Mouse (Mus musculus): Measurements from ENCODE around the gene Ncdn. TPM values are rescaled to one million over a fixed set of nuclear protein-coding genes. Genes with fewer than 3 reads are reported as not detected.

The Ncdn gene
- polyA plus RNA-seq, 1 experiment from 2014 or later: 29.9 TPM

DNA sequence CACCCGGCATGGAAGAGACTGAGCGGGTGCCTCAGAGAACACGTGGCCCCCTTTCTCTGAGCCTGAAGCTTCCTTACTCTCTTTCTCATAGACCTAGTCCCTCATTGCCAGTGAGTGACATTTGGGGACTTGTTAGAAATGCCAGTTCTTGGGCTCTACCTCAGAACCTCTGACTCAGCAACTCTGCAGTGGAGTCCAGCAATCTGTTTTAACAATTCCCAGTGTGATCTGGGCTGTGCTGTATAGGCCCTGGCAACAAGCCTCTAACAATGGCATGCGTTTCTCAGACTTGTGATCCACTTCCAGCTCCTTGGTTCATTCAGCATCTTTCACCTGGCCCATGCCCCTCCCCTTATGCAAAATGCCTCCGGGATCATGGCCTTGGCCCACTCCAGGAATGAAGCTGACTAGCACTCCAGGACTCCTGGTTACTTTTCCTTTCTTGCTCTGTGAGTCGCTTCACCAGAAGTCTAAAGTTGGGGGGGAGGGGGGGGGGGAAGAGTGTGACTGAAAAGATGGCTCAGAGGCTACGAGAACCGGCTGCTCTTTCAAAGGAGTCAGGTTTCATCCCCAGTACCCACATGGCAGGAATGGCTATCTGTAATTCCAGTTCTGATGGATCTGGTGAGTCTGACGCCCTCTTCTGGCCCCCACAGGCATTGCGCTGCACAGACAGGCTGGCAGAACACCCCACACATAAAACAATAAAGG lies 13.1 kb downstream of the Ncdn start:
- Histone ChIP-seq H3K4me3 (no peak overlapping the region), H3K4me1 (peaks cover 18% of the 10 kb centered on the region), H3K27ac (no peak overlapping the region), H3K9me3 (no peaks in the 10 kb centered on the region), H3K9ac (no peak overlapping the region), H3K27me3 (peaks cover 43% of the 10 kb centered on the region), H3K36me3 (peaks cover 14% of the 10 kb centered on the region), H3K4me2 (no peak overlapping the region)
- no peak for ATAC-seq (ENCODE audit: insufficient number of reproducible peaks, low FRiP score, low TSS enrichment, low read depth)
- 21% methylated on average over 10 of the region's 10 CpGs for WGBS

DNA sequence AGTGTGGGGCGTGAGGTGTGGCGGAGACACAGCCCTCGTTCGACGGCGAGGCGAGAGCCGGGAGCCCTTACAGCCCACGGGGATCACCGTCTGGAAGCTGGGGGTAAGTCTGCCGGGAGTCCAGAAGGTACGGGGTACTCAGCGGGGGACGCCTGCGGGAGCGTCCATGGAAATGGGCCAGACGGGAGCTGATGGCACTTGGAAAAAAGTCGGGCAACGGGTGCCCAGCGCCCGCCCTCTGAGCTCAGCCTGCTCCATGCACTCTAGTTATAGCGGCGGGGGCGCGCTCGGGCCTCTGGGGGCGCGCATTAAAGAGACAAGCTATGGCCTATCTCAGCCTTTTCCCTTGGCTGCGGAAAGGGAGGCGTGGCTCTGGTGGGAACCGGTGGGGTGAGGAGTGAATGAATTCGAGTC lies 17.2 kb downstream of the Ncdn start, which contains the start of gene Tfap2e:
Tfap2e (minus strand) TSS at position 240 of the 414 bp plus-strand sequence.
- H3K27ac ChIP-seq: no peak within 1 kb of the TSS
- 3% methylated on average over 32 of the region's 32 CpGs for WGBS
- peaks cover 37% of the 10 kb centered on the region for H3K4me1 ChIP-seq
- no peak for ATAC-seq (ENCODE audit: insufficient number of reproducible peaks, low FRiP score, low TSS enrichment, low read depth)
- H3K4me2 ChIP-seq: peak within 1 kb of the TSS; percentile 61
- no peaks in the 10 kb centered on the region for H3K9me3 ChIP-seq
- peaks cover 83% of the 10 kb centered on the region for H3K27me3 ChIP-seq
- no peak within 1 kb of the TSS for H3K9ac ChIP-seq
- H3K4me3 ChIP-seq: peak within 1 kb of the TSS; percentile 40
- no peaks in the 10 kb centered on the region for H3K36me3 ChIP-seq

DNA sequence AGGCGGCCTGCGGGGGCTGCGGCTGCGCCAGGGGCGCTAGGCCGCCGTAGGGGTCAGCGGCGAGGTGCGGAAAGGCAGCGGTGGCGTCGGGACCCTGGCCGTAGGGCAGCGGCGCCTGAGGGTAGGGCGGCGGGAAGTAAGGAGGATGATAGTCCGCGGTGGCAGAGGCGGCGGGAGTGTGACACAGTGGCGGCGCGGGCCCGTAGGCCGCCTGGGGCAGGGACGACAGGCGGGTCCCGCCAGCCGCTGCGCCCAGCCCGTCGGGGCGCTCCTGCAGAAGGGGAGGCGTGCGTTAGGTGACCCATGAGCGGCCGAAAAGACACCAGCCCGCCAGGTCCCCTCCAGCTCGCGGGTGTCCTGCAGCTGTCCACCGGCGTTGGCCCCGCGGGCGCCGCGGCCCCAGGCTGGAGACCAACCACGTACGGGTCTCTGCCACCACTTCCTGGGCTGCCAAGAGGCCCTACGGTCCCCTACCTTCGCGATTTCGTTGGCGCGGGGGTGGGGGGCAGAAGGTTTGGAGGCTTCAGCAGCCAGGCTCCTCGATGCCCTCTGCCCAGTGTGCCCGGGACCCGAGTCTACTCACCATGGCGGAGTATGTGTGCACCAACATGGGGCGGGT lies 17.7 kb downstream of the Ncdn start:
- Histone ChIP-seq H3K4me3 (peak overlapping the region; percentile 40), H3K9me3 (no peaks in the 10 kb centered on the region), H3K27me3 (peaks cover 88% of the 10 kb centered on the region), H3K27ac (no peak overlapping the region), H3K4me1 (peaks cover 37% of the 10 kb centered on the region), H3K36me3 (no peaks in the 10 kb centered on the region), H3K9ac (no peak overlapping the region), H3K4me2 (peak overlapping the region; percentile 61)
- WGBS: 2% methylated on average over 61 of the region's 62 CpGs
- no peak for ATAC-seq (ENCODE audit: insufficient number of reproducible peaks, low FRiP score, low TSS enrichment, low read depth)

DNA sequence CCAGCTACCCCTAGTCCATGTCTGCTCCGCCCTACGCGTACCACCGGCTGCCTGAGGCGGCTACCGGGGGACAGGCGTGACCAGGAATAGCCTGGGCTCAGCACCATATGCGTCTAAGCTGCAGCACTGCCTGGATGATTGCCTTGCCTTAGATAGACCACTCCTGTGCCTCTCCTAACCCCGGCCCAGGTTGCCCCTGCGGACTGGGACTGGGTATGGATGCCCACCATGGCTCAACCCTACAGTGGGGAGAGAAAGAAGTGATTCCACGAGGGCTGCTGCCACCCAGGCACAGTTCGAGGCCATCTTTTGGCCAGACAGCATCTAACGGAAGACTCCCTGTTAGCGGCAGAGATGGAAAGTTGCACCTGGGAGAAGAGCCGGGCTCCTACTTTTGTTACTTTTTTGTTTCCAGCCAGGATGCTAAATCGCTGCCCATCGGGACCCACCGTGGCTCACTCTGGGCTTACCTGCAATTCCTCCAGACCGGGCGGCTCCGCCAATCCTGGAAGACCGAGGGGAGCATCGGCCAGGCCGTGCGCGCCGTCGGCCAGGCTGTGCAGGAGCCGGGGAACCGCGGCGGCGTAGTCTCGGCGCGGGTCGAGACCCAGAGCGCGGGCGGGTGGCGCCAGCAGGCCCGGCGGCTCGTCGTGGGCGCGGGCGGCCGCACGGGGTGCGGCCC lies 18.4 kb downstream of the Ncdn start:
- WGBS: 4% methylated on average over 51 of the region's 51 CpGs
- Histone ChIP-seq H3K36me3 (no peaks in the 10 kb centered on the region), H3K27me3 (peaks cover 92% of the 10 kb centered on the region), H3K4me1 (peaks cover 37% of the 10 kb centered on the region), H3K4me2 (peak overlapping the region; percentile 61), H3K27ac (no peak overlapping the region), H3K9me3 (no peaks in the 10 kb centered on the region), H3K4me3 (peak overlapping the region; percentile 40), H3K9ac (no peak overlapping the region)
- no peak for ATAC-seq (ENCODE audit: insufficient number of reproducible peaks, low FRiP score, low TSS enrichment, low read depth)

DNA sequence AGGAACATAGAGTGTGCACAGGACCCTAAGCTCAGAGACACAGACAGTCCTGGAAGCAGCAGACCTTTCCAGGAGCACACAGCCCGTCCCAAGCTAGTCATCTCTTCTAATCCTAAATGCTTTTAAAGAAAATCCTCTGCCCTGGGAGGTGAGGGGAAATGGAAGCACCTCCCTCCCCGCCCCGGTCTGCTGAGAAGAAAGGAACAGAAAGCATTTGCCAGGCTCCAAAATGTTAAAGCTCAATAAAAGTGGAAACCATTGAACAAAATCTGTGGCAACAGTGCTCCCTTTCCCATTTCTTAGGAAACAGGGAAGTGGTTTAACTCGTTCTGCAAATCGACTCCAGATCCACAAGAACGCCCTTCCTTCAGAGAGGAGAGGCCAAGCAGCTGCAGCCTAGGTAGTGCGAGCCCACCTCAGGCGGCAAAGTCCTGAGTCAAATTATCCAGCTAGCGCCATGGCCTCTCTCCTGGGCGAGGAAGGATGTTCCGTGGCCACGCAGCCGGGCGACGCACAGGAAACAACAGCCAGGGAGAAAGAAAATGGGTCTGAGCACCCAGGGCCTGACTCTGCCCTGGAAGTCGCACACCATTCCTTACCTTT lies 19.1 kb downstream of the Ncdn start:
- H3K27ac ChIP-seq: no peak overlapping the region
- no peak overlapping the region for H3K4me2 ChIP-seq
- H3K4me3 ChIP-seq: peak overlapping the region; percentile 40; the same call in 1 of the 2 replicates
- WGBS: 2% methylated on average over 16 of the region's 16 CpGs
- no peaks in the 10 kb centered on the region for H3K36me3 ChIP-seq
- H3K9ac ChIP-seq: no peak overlapping the region
- no peak for ATAC-seq (ENCODE audit: insufficient number of reproducible peaks, low FRiP score, low TSS enrichment, low read depth)
- H3K4me1 ChIP-seq: peaks cover 37% of the 10 kb centered on the region
- H3K27me3 ChIP-seq: peaks cover 96% of the 10 kb centered on the region
- no peaks in the 10 kb centered on the region for H3K9me3 ChIP-seq

DNA sequence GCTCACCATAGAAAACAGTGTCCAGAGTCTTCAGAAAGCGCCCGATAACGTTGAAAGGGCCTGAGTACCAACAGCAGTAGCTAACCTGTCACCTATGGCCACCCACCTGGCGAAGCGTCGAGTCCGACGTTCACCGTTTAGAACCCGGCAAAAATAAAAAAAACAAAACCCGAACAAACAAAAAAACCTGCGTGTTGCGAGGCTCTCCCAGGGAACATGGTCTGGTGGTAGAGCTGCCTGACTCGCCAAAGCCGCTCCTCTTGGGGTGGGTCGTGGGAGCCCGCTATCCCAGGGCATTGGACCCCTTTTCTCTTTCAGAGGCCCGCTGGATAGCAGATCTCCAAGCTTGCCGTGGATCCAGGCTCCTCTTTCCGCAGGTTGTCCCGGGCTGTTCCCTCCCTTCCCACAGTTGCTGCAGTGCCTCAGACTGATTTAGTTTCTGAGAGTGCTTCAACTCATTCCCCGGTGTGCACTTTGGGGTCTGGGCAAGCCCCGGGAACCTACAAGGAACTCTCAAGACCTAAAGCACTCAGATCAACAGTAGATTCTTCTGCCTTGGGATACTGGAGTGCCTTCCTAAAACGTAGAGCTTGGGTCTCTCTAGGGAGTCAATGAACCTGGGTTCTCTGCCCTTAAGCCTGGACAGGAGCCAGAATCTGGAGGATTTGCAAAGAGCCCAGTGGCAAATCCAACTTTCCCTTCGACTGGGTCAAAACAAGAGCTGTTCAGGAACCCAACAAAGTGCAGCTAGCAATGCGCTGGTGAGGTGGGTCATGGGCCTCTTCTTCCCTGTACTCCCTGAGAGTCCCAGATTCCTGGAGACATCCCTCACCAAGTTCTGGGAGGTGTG lies 20.5 kb downstream of the Ncdn start:
- ATAC-seq (ENCODE audit: insufficient number of reproducible peaks, low FRiP score, low TSS enrichment, low read depth): no peak
- 5% methylated on average over 26 of the region's 26 CpGs for WGBS
- Histone ChIP-seq H3K27me3 (peaks cover 87% of the 10 kb centered on the region), H3K36me3 (no peaks in the 10 kb centered on the region), H3K4me3 (peak overlapping the region; percentile 20; the same call in 1 of the 2 replicates), H3K4me1 (peaks cover 37% of the 10 kb centered on the region), H3K4me2 (peak overlapping the region; percentile 37), H3K9ac (no peak overlapping the region; the same call in 1 of the 2 replicates), H3K27ac (no peak overlapping the region), H3K9me3 (no peaks in the 10 kb centered on the region)

DNA sequence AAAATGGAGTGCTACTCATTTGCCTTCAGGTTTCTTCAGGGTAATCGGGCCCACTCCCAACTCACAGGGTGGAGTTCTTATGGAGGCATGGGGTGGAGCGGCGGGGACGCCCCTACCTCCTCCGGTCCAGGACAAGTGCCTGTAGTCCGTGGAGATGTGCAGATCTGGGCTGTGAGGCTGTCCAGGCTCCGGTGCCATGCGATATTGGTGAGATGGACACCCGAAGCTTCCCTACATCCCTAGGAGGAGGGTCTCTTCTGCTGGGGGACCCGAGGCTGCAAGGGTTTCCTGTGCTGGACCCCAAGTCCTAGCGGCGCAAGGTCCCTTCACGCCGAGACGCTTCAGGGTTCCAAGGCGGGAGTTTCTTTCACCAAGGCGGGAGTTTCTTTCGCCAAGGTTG lies 21.1 kb downstream of the Ncdn start:
- Histone ChIP-seq H3K36me3 (no peaks in the 10 kb centered on the region), H3K9ac (no peak overlapping the region; the same call in 1 of the 2 replicates), H3K4me1 (peaks cover 37% of the 10 kb centered on the region), H3K9me3 (no peaks in the 10 kb centered on the region), H3K27ac (no peak overlapping the region), H3K27me3 (peaks cover 82% of the 10 kb centered on the region), H3K4me2 (peak overlapping the region; percentile 37), H3K4me3 (peak overlapping the region; percentile 20)
- 3% methylated on average over 18 of the region's 18 CpGs for WGBS
- no peak for ATAC-seq (ENCODE audit: insufficient number of reproducible peaks, low FRiP score, low TSS enrichment, low read depth)

DNA sequence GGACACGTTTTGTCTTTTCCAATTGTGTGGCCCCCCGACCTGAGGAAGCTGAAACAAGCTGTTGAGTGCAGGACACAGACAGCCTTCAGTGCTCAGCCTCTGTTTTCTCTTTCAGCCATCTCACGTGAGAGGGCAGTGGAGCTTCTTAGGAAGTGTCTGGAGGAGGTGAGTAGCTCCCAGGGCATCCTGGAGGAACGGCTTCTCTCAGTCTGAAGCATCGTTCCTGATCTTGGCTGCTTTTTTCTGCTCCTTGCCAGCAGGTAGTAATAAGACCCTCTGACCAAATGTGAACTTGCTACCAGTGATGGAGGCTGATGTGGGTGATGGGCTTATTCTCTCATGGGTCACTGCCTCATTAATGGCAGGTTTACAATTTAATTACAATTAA lies 45.8 kb downstream of the Ncdn start:
- Histone ChIP-seq H3K4me1 (no peaks in the 10 kb centered on the region), H3K4me3 (no peak overlapping the region), H3K4me2 (no peak overlapping the region), H3K9me3 (no peaks in the 10 kb centered on the region), H3K27ac (no peak overlapping the region), H3K9ac (no peak overlapping the region), H3K27me3 (no peaks in the 10 kb centered on the region), H3K36me3 (peaks cover 73% of the 10 kb centered on the region)
- 77% methylated on average over 5 of the region's 5 CpGs for WGBS
- ATAC-seq (ENCODE audit: insufficient number of reproducible peaks, low FRiP score, low TSS enrichment, low read depth): no peak

DNA sequence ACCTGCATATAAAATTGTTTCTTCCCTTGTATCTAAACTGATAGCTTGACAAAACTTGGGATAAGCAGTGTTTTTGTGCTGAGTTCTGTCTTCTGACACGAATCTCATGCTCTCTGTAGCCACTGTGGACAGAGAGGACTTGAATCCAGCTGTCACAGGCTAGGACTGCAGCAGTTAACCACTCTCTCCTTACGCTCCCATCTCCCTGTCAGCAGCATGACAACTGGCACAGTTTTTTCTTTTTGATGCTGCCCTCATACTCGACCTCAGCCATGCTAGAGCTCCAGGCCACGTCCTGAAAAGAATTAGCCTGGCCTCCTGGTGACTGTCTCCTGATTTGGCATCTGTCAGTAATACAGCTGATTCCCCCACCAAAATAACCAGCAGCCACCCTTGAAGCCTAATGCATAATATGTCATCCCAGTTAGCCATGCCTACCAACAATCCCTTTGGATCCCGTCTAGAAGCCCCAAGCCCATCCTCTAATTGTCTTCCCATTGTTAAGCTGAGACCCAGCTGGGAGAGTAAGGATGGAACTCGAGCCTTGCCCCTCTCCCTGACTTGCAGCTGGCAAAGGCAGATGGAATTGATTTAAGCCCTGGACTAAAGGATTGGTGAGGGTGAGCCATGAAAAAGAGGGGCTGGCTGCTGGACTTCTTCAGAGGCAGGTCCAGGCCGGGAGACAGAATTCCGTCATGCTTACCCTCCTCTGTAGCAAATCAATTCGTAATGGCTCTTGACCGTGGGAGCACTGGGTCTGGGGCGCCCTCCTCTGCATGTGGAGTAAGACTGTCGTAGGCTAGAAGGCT lies 46.4 kb downstream of the Ncdn start:
- Histone ChIP-seq H3K4me3 (no peak overlapping the region), H3K4me2 (no peak overlapping the region), H3K27me3 (no peaks in the 10 kb centered on the region), H3K27ac (no peak overlapping the region), H3K4me1 (no peaks in the 10 kb centered on the region), H3K36me3 (peaks cover 73% of the 10 kb centered on the region), H3K9me3 (no peaks in the 10 kb centered on the region), H3K9ac (no peak overlapping the region)
- no peak for ATAC-seq (ENCODE audit: insufficient number of reproducible peaks, low FRiP score, low TSS enrichment, low read depth)
- 69% methylated on average over 12 of the region's 12 CpGs for WGBS

DNA sequence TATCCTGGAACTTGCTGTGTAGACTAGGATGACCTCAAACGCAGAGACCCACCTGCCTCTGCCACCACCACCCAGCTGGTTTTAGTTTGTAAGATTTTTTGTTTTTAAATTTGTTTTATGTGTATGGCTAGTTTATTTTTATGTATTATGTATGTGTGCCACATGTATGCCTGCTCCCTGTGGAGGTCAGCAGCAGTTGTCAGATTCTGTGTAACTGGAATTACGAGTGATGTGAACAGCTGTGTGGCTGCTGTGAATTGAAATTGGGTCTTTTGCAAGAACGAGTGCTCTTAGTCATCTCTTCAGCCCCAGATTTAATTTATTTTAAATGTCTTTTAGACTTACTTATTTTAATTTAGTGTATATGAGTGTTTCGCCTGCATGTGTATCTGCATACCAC lies 56.3 kb downstream of the Ncdn start:
- peaks cover 35% of the 10 kb centered on the region for H3K36me3 ChIP-seq
- no peak overlapping the region for H3K27ac ChIP-seq
- 77% methylated on average over 4 of the region's 4 CpGs for WGBS

More for the DNA sequence above, 56.3 kb downstream of the Ncdn start:
- Histone ChIP-seq H3K9me3 (no peaks in the 10 kb centered on the region), H3K4me2 (no peak overlapping the region), H3K4me1 (no peaks in the 10 kb centered on the region), H3K27me3 (no peaks in the 10 kb centered on the region), H3K9ac (no peak overlapping the region), H3K4me3 (no peak overlapping the region)
- no peak for ATAC-seq (ENCODE audit: insufficient number of reproducible peaks, low FRiP score, low TSS enrichment, low read depth)
